8 mouse cellular contexts compared by ENCODE assay signal in the genomic region with DNA sequence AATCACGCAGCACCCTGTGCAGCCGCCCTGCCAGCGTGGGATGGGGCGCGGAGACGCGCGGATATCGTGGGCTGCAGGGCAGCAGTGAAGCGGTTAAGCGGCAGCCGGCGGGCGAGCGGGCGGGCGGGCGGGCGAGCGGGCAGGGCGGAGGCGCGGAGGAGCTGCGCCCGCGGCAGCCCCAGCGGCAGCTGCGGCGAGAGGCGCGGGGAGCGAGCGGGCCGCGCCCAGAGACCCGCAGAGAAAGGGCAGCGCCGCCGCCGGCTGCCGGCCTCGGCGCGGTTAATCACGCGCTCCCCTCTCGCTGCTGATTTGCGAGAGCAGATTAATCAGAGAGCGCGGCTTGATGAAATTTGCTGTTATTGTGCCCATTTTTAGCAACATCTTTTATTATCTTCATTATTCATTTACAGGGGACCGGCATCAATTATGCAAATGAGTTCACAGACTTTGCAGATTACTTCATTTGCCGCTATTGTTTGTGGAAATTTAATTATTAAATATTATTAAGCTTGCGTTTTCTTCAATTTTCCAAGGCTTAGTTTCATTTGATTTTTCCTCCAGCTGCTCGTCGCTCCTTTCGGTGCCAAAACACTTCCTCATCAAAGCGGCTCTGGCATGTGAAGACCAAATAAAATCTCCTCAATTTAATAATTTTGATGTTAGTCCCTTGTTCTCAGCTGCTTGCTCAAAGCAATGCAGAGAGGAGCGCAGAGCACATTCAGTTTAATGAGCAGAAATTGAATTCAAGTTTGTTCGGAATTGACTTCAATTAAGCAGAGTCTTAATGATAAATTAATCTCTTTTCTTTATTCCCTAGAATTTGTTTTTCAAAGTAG.
DNase-seq lines count a peak whose midpoint lies in the region; ATAC-seq and TF ChIP-seq lines count a peak whose summit lies in the region.

No protein-coding gene starts in this region.

- WGBS in kidney, adult 2 months: 5% methylated on average over 59 of the region's 59 CpGs
- WGBS in forebrain, embryonic 14.5 days: 1% methylated on average over 48 of the region's 59 CpGs
- 4% methylated on average over 58 of the region's 59 CpGs for WGBS in stomach, embryonic 16.5 days

- no peak for DNase-seq in kidney, adult 2 months
- DNase-seq in kidney, postnatal 25 days: no peak
- peak; percentile 26 to 36 for DNase-seq in adrenal gland, postnatal 36 days
- DNase-seq in forebrain, embryonic 14.5 days (ENCODE audit: low spot score): peak; percentile 85
- peak; percentile 18 to 34 for DNase-seq in kidney, postnatal 4 days
- no peak for DNase-seq in urinary bladder, postnatal 14 days (ENCODE audit: low spot score)

- TF ChIP-seq CTCF in kidney, adult 2 months (conservative IDR thresholded peaks at IDR 0.05; ENCODE audit: insufficient read depth, insufficient read length, low read depth, low read length): no peak

- no peaks in the 10 kb centered on the region for H3K36me3 ChIP-seq in kidney, adult 2 months (ENCODE audit: control insufficient read depth, insufficient read depth, low read length)
- H3K36me3 ChIP-seq in forebrain, embryonic 14.5 days (ENCODE audit: control insufficient read depth, insufficient read depth, low read length): no peaks in the 10 kb centered on the region
- no peaks in the 10 kb centered on the region for H3K36me3 ChIP-seq in stomach, embryonic 16.5 days (ENCODE audit: control insufficient read depth, insufficient read depth, low read length)

- no peaks in the 10 kb centered on the region for H3K4me1 ChIP-seq in kidney, adult 2 months (ENCODE audit: control insufficient read depth, insufficient read depth, low read length)
- H3K4me1 ChIP-seq in forebrain, embryonic 14.5 days (ENCODE audit: control insufficient read depth, insufficient read depth, low read length): peaks cover 11% of the 10 kb centered on the region; the same call in 1 of the 2 replicates
- peaks cover 6% of the 10 kb centered on the region; the same call in 1 of the 2 replicates for H3K4me1 ChIP-seq in stomach, embryonic 16.5 days (ENCODE audit: control insufficient read depth, insufficient read depth, low read length)

- H3K27ac ChIP-seq in kidney, adult 2 months (ENCODE audit: insufficient read depth, low read depth, low read length): no peak overlapping the region
- peak overlapping the region; percentile 71 for H3K27ac ChIP-seq in forebrain, embryonic 14.5 days (ENCODE audit: low read depth, low read length)
- H3K27ac ChIP-seq in stomach, embryonic 16.5 days (ENCODE audit: low read length): no peak overlapping the region

- no peaks in the 10 kb centered on the region for H3K9me3 ChIP-seq in forebrain, embryonic 14.5 days (replicated peaks; ENCODE audit: control insufficient read depth, low read length)
- H3K9me3 ChIP-seq in stomach, embryonic 16.5 days (replicated peaks; ENCODE audit: control insufficient read depth, low read length): no peaks in the 10 kb centered on the region

- peak overlapping the region; percentile 67 for H3K4me2 ChIP-seq in forebrain, embryonic 14.5 days (ENCODE audit: low read length)
- H3K4me2 ChIP-seq in stomach, embryonic 16.5 days (ENCODE audit: low read depth, low read length): peak overlapping the region; percentile 98

- peak overlapping the region; percentile 71 for H3K9ac ChIP-seq in forebrain, embryonic 14.5 days (ENCODE audit: low read length)
- peak overlapping the region; percentile 72 for H3K9ac ChIP-seq in stomach, embryonic 16.5 days (ENCODE audit: low read length)

- ATAC-seq in forebrain, embryonic 14.5 days: peak; percentile 91
- peak; percentile 62 for ATAC-seq in megakaryocyte-erythroid progenitor cell, adult 5-6 weeks (replicated peaks; ENCODE audit: low FRiP score, low TSS enrichment, poor library complexity, severe bottlenecking)
- ATAC-seq in stomach, embryonic 16.5 days (ENCODE audit: insufficient read depth, low FRiP score): no peak

- no peak for TF ChIP-seq POLR2A in kidney, adult 2 months (IDR thresholded peaks at IDR 0.05; ENCODE audit: low read depth, low read length)

- peak overlapping the region; percentile 5 for H3K4me3 ChIP-seq in kidney, adult 2 months (ENCODE audit: insufficient read depth, low read depth, low read length)
- H3K4me3 ChIP-seq in forebrain, embryonic 14.5 days (ENCODE audit: low read depth, low read length): peak overlapping the region; percentile 35
- peak overlapping the region; percentile 52 for H3K4me3 ChIP-seq in stomach, embryonic 16.5 days (replicated peaks; ENCODE audit: low read length)

- H3K27me3 ChIP-seq in kidney, adult 2 months (replicated peaks; ENCODE audit: control insufficient read depth, insufficient read depth, low read length): peaks cover 2% of the 10 kb centered on the region
- H3K27me3 ChIP-seq in forebrain, embryonic 14.5 days (replicated peaks; ENCODE audit: control insufficient read depth, insufficient read depth, low read length): no peaks in the 10 kb centered on the region; the same call in 1 of the 2 replicates
- no peaks in the 10 kb centered on the region for H3K27me3 ChIP-seq in stomach, embryonic 16.5 days (ENCODE audit: control insufficient read depth, insufficient read depth, low read length)

Comparison
In these comparisons a context has a peak if more than half of its experiments do, and no peak if none do; other contexts are left out.
1. DNase-seq: peak in adrenal gland, postnatal 36 days (2 of 2), forebrain, embryonic 14.5 days (single experiment) and kidney, postnatal 4 days (2 of 2); none in kidney, adult 2 months (single experiment), kidney, postnatal 25 days (0 of 2) and urinary bladder, postnatal 14 days (single experiment).
2. Peak in every context shown above with its lines, with median percentiles within 50 percentile points of each other: H3K4me3 ChIP-seq.